Mouse (Mus musculus) MEL (cell line): ENCODE data around the gene Gm17655. TPM values are rescaled to one million over a fixed set of nuclear protein-coding genes. Genes with fewer than 3 reads are reported as not detected.
"Not testable (repeated sequence)": the region's sequence is repeated elsewhere in the genome, so short reads cannot be mapped to it uniquely, and the experiment has no call there.

Source experiments
- DNase-seq: peaks from one replicate; pipeline ENCODE4 v3.0.0; 2011; ENCODE audit warnings: low read depth, low spot score
- H3K27ac ChIP-seq: 2 replicates; pipeline ENCODE4 v1.5.1; 2012; ENCODE audit warnings: low read depth, mild to moderate bottlenecking, control low read depth, low read length, moderate library complexity; ENCODE audit not compliant: control insufficient read depth
- H3K27me3 ChIP-seq, 2 experiments: fragments of 150-350 bp in 1 of 2; sonication (generic) in 1 of 2; 2 replicates each; pipeline ENCODE4 v1.6.1; 2012; ENCODE audit warnings: low read length in 2 of 2, mild to moderate bottlenecking in 2 of 2, improper control_type of control experiment in 1 of 2, moderate library complexity in 1 of 2; ENCODE audit not compliant: insufficient read depth in 2 of 2, control insufficient read depth in 1 of 2
- H3K36me3 ChIP-seq, 2 experiments: 2 replicates each; pipeline ENCODE4 v1.6.1; 2012 to 2014; ENCODE audit warnings: low read length in 2 of 2, improper control_type of control experiment in 1 of 2, inconsistent platforms in 1 of 2, mild to moderate bottlenecking in 1 of 2; ENCODE audit not compliant: insufficient read depth in 2 of 2, control insufficient read depth in 1 of 2
- H3K4me1 ChIP-seq, 2 experiments: fragments of 150-350 bp in 1 of 2; sonication (generic) in 1 of 2; 2 replicates each; pipeline ENCODE4 v1.6.1; 2012; ENCODE audit warnings: low read length in 2 of 2, improper control_type of control experiment in 1 of 2, mild to moderate bottlenecking in 1 of 2; ENCODE audit not compliant: insufficient read depth in 2 of 2, control insufficient read depth in 1 of 2
- H3K4me3 ChIP-seq, 2 experiments: fragments of 150-350 bp in 1 of 2; sonication (generic) in 1 of 2; 2 replicates each; pipeline ENCODE4 v1.5.1; 2012; ENCODE audit warnings: low read depth in 2 of 2, low read length in 2 of 2, mild to moderate bottlenecking in 2 of 2, moderate library complexity in 2 of 2, control low read depth in 1 of 2, improper control_type of control experiment in 1 of 2; ENCODE audit not compliant: control insufficient read depth in 1 of 2, insufficient read depth in 1 of 2
- H3K79me2 ChIP-seq: 2 replicates; pipeline ENCODE4 v1.6.1; 2012; ENCODE audit warnings: mild to moderate bottlenecking, low read length, moderate library complexity; ENCODE audit not compliant: control insufficient read depth, poor library complexity, insufficient read depth
- H3K9ac ChIP-seq: 2 replicates; pipeline ENCODE4 v1.6.1; 2012; ENCODE audit warnings: low read depth, mild to moderate bottlenecking, control low read depth, low read length, moderate library complexity; ENCODE audit not compliant: control insufficient read depth, poor library complexity, severe bottlenecking
- H3K9me3 ChIP-seq: fragments of 150-350 bp; sonication (generic); replicated peaks from 2 replicates; pipeline ENCODE4 v1.6.1; 2012; ENCODE audit warnings: mild to moderate bottlenecking, low read length, improper control_type of control experiment, moderate library complexity; ENCODE audit not compliant: insufficient read depth
- BHLHE40 ChIP-seq: IDR thresholded peaks from 2 replicates; pipeline ENCODE4 v1.6.1; 2012; ENCODE audit warnings: low read depth, mild to moderate bottlenecking, inconsistent platforms, low read length, improper control_type of control experiment, borderline replicate concordance
- CHD1 ChIP-seq: IDR thresholded peaks from 2 replicates; pipeline ENCODE4 v1.6.1; 2012; ENCODE audit warnings: low read depth, mild to moderate bottlenecking, inconsistent platforms, low read length, improper control_type of control experiment
- CTCF ChIP-seq, 3 experiments: IDR thresholded peaks in 2 of 3; conservative IDR thresholded peaks in 1 of 3; 2 replicates each; pipeline ENCODE4 v1.5.1; 2011 to 2012; ENCODE audit warnings: low read length in 3 of 3, low read depth in 2 of 3, mild to moderate bottlenecking in 2 of 3, improper control_type of control experiment in 1 of 3, inconsistent platforms in 1 of 3, mixed read lengths in 1 of 3, moderate library complexity in 1 of 3; ENCODE audit not compliant: control insufficient read depth in 1 of 3, insufficient read depth in 1 of 3, poor library complexity in 1 of 3, severe bottlenecking in 1 of 3
- E2F4 ChIP-seq: IDR thresholded peaks from 2 replicates; pipeline ENCODE4 v1.6.1; 2011; ENCODE audit warnings: low read depth, low read length, improper control_type of control experiment, borderline replicate concordance
- ELF1 ChIP-seq: IDR thresholded peaks from 2 replicates; pipeline ENCODE4 v1.6.1; 2014; ENCODE audit warnings: low read depth, mild to moderate bottlenecking, inconsistent platforms, low read length, improper control_type of control experiment, moderate library complexity
- EP300 ChIP-seq, 2 experiments: IDR thresholded peaks; 2 replicates each; pipeline ENCODE4 v1.6.1; 2011; ENCODE audit warnings: improper control_type of control experiment in 2 of 2, low read length in 2 of 2, low read depth in 1 of 2, mild to moderate bottlenecking in 1 of 2
- GABPA ChIP-seq: IDR thresholded peaks from 2 replicates; pipeline ENCODE4 v1.6.1; 2012; ENCODE audit warnings: low read depth, mild to moderate bottlenecking, inconsistent platforms, low read length, improper control_type of control experiment, moderate library complexity
- GATA1 ChIP-seq: IDR thresholded peaks from 2 replicates; pipeline ENCODE4 v1.6.1; 2011; ENCODE audit warnings: low read depth, low read length, improper control_type of control experiment
- HCFC1 ChIP-seq: IDR thresholded peaks from 2 replicates; pipeline ENCODE4 v1.6.1; 2012; ENCODE audit warnings: low read depth, mild to moderate bottlenecking, inconsistent platforms, low read length, improper control_type of control experiment, moderate library complexity
- JUND ChIP-seq: IDR thresholded peaks from 2 replicates; pipeline ENCODE4 v1.6.1; 2011; ENCODE audit warnings: low read depth, mild to moderate bottlenecking, improper control_type of control experiment, low read length
- MAX ChIP-seq: IDR thresholded peaks from 2 replicates; pipeline ENCODE4 v1.6.1; 2011; ENCODE audit warnings: low read length, improper control_type of control experiment
- MAZ ChIP-seq: IDR thresholded peaks from 2 replicates; pipeline ENCODE4 v1.6.1; 2012; ENCODE audit warnings: low read depth, mild to moderate bottlenecking, inconsistent platforms, low read length, improper control_type of control experiment
- MEF2A ChIP-seq: IDR thresholded peaks from 2 replicates; pipeline ENCODE4 v1.6.1; 2014; ENCODE audit warnings: low read depth, mild to moderate bottlenecking, inconsistent platforms, low read length, improper control_type of control experiment; ENCODE audit not compliant: poor library complexity, insufficient replicate concordance, severe bottlenecking; ENCODE audit errors: extremely low read depth
- MXI1 ChIP-seq: IDR thresholded peaks from 2 replicates; pipeline ENCODE4 v1.6.1; 2011; ENCODE audit warnings: mild to moderate bottlenecking, low read depth, low read length, improper control_type of control experiment
- MYC ChIP-seq: IDR thresholded peaks from 2 replicates; pipeline ENCODE4 v1.6.1; 2011; ENCODE audit warnings: low read depth, mild to moderate bottlenecking, low read length, improper control_type of control experiment, moderate library complexity
- NELFE ChIP-seq: IDR thresholded peaks from 2 replicates; pipeline ENCODE4 v1.6.1; 2011; ENCODE audit warnings: low read depth, low read length, improper control_type of control experiment
- NRF1 ChIP-seq: IDR thresholded peaks from 2 replicates; pipeline ENCODE4 v1.6.1; 2014; ENCODE audit warnings: low read depth, mild to moderate bottlenecking, inconsistent platforms, low read length, improper control_type of control experiment, moderate library complexity; ENCODE audit not compliant: poor library complexity, insufficient read depth, severe bottlenecking
- POLR2A ChIP-seq, 2 experiments: IDR thresholded peaks; 2 replicates each; pipeline ENCODE4 v1.6.1; 2011 to 2012; ENCODE audit warnings: low read length in 2 of 2, mild to moderate bottlenecking in 2 of 2, control low read depth in 1 of 2, improper control_type of control experiment in 1 of 2, low read depth in 1 of 2, moderate library complexity in 1 of 2; ENCODE audit not compliant: control insufficient read depth in 1 of 2, insufficient read depth in 1 of 2, poor library complexity in 1 of 2
- POLR2AphosphoS2 ChIP-seq: IDR thresholded peaks from 2 replicates; pipeline ENCODE4 v1.6.1; 2011; ENCODE audit warnings: low read length, improper control_type of control experiment
- POLR2AphosphoS5 ChIP-seq: IDR thresholded peaks from 2 replicates; pipeline ENCODE4 v1.6.1; 2012; ENCODE audit warnings: low read depth, borderline replicate concordance, mild to moderate bottlenecking, inconsistent platforms, low read length, moderate library complexity, mixed read lengths
- RAD21 ChIP-seq: IDR thresholded peaks from 2 replicates; pipeline ENCODE4 v1.6.1; 2011; ENCODE audit warnings: mild to moderate bottlenecking, low read depth, low read length, improper control_type of control experiment
- RCOR1 ChIP-seq: IDR thresholded peaks from 2 replicates; pipeline ENCODE4 v1.6.1; 2012; ENCODE audit warnings: low read depth, mild to moderate bottlenecking, inconsistent platforms, low read length, improper control_type of control experiment
- SIN3A ChIP-seq: IDR thresholded peaks from 2 replicates; pipeline ENCODE4 v1.6.1; 2012; ENCODE audit warnings: low read length, improper control_type of control experiment, inconsistent platforms
- TAL1 ChIP-seq: IDR thresholded peaks from 2 replicates; pipeline ENCODE4 v1.6.1; 2012; ENCODE audit warnings: mild to moderate bottlenecking, inconsistent platforms, low read length, moderate library complexity, mixed read lengths
- TBP ChIP-seq: IDR thresholded peaks from 2 replicates; pipeline ENCODE4 v1.8.0; 2011; ENCODE audit warnings: low read depth, low read length, improper control_type of control experiment
- TCF12 ChIP-seq: IDR thresholded peaks from 2 replicates; pipeline ENCODE4 v1.6.1; 2014; ENCODE audit warnings: low read depth, mild to moderate bottlenecking, inconsistent platforms, low read length, improper control_type of control experiment, moderate library complexity
- UBTF ChIP-seq: IDR thresholded peaks from 2 replicates; pipeline ENCODE4 v1.6.1; 2012; ENCODE audit warnings: low read depth, mild to moderate bottlenecking, inconsistent platforms, low read length, improper control_type of control experiment, moderate library complexity, borderline replicate concordance; ENCODE audit not compliant: insufficient read depth
- ZC3H11A ChIP-seq: IDR thresholded peaks from 2 replicates; pipeline ENCODE4 v1.6.1; 2012; ENCODE audit warnings: low read depth, mild to moderate bottlenecking, inconsistent platforms, low read length, improper control_type of control experiment
- ZKSCAN1 ChIP-seq: IDR thresholded peaks from 2 replicates; pipeline ENCODE4 v1.6.1; 2012; ENCODE audit warnings: low read depth, mild to moderate bottlenecking, inconsistent platforms, low read length, improper control_type of control experiment, moderate library complexity
- ZMIZ1 ChIP-seq: IDR thresholded peaks from 2 replicates; pipeline ENCODE4 v1.6.1; 2012; ENCODE audit warnings: low read depth, mild to moderate bottlenecking, inconsistent platforms, low read length, improper control_type of control experiment, moderate library complexity
- ZNF384 ChIP-seq: IDR thresholded peaks from 2 replicates; pipeline ENCODE4 v1.6.1; 2012; ENCODE audit warnings: low read depth, mild to moderate bottlenecking, inconsistent platforms, low read length, improper control_type of control experiment
- polyA plus RNA-seq, 2 experiments: library from polyadenylated mRNA; stranded (reverse) in 1 of 2; unstranded in 1 of 2; fragments of >175 nt in 1 of 2; fragments of >200 nt in 1 of 2; gene quantifications; 2 replicates each; pipeline versions ENCODE4 v1.2.1 to v1.2.4; 2012; ENCODE audit warnings: low replicate concordance in 2 of 2, low read depth in 1 of 2; ENCODE audit not compliant: insufficient read length in 2 of 2, insufficient read depth in 1 of 2, missing spikeins in 1 of 2
- total RNA-seq: library from RNA; depleted of rRNA; stranded (reverse); fragments of 300-350 nt; gene quantifications from 2 replicates; pipeline ENCODE4 v1.2.3, GENCODE M21; 2012; rRNA removed

Gene Gm17655
- total RNA-seq (2.9 and 3.1 TPM in 2 replicates), polyA plus RNA-seq (100 to 1,000 TPM in 1 of 2 experiments, 1 to 10 TPM in 1; 2.2 to 259 TPM)

- not testable (repeated sequence) for H3K79me2 ChIP-seq, H3K4me3 ChIP-seq, H3K9me3 ChIP-seq, H3K4me1 ChIP-seq, DNase-seq, H3K27ac ChIP-seq, H3K36me3 ChIP-seq, H3K9ac ChIP-seq, H3K27me3 ChIP-seq
Measured at GRCm38 (mm10) chr5:110072413-110072812, at the start of gene Gm17655. Gene Gm17655, minus strand, starts transcription at chr5:110072513.

DNA sequence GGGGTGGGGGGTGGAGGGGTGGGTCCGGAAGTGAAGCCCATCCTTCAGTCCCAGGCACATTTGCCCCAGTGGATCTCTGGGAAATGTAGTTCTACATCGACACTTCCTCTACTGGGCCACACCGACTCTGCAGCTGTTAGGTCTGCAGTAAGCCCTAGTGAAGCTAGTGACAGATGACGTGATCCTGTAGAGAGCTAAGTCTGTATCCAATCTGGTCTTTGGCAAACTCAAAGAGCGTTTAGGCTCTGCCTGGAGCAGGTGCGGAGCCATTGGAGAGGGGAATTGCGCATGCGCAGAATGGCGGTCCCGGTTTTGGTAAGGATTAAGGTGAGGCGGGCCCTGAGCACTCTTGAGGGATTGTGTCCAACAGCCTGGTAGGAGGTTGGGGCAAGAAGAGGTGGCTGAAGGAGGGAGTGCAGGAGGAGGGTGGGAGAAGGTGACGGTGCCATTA is 37.7 kb upstream of the Gm17655 start, which contains the start of gene Zfp605:
TSS of gene Zfp605 (plus strand) at position 102 of the 451 bp plus-strand sequence.
- Histone ChIP-seq H3K9ac (peak within 1 kb of the TSS; percentile 79), H3K27ac (peak within 1 kb of the TSS; percentile 91)
- TF ChIP-seq UBTF = no peak
- peak; percentile 87 for TF ChIP-seq SIN3A
- peak; percentile 95 for TF ChIP-seq HCFC1
- TF ChIP-seq MXI1 = no peak; the same call in 1 of the 2 replicates
- TF ChIP-seq GABPA = no peak
- peak; percentile 79 for TF ChIP-seq TBP
- no peak for TF ChIP-seq MAX
- TF ChIP-seq RAD21 = no peak
- no peak for TF ChIP-seq POLR2AphosphoS5
- no peak for TF ChIP-seq E2F4
- no peak for TF ChIP-seq RCOR1
- peak; percentile 77 for TF ChIP-seq NRF1
- TF ChIP-seq JUND = no peak
- TF ChIP-seq BHLHE40 = no peak
- no peak for TF ChIP-seq MEF2A
- no peak for TF ChIP-seq ZNF384
- no peak for TF ChIP-seq ZC3H11A
- no peak for TF ChIP-seq ZKSCAN1
- TF ChIP-seq MYC = peak; percentile 74
- no peak for TF ChIP-seq CTCF (IDR thresholded peaks at IDR 0.05 in 2 of 3, conservative IDR thresholded peaks at IDR 0.05 in 1 of 3; ENCODE audit: control insufficient read depth in 1 of 3, insufficient read depth in 1 of 3, low read depth in 2 of 3, low read length in 3 of 3, poor library complexity in 1 of 3, severe bottlenecking in 1 of 3)
- no peak; the same call in 1 of the 2 replicates for TF ChIP-seq NELFE
- TF ChIP-seq MAZ = 0 out of 2 replicates have a peak, but pooled peaks have one; percentile 17
- no peak for TF ChIP-seq ZMIZ1
- no peak; the same call in 1 of the 2 replicates for TF ChIP-seq TCF12
- TF ChIP-seq TAL1 = no peak
- no peak for TF ChIP-seq GATA1
- TF ChIP-seq POLR2AphosphoS2 = no peak
- peak; percentile 89 for TF ChIP-seq ELF1
- no peak for TF ChIP-seq CHD1
- TF ChIP-seq EP300 (IDR thresholded peaks at IDR 0.05; ENCODE audit: low read depth in 1 of 2, low read length in 2 of 2) = no peak; a peak in 1 of 4 replicates
- peak in 1 of 2 experiments; percentile 71; a peak in 2 of 4 replicates for TF ChIP-seq POLR2A (IDR thresholded peaks at IDR 0.05; ENCODE audit: control insufficient read depth in 1 of 2, insufficient read depth in 1 of 2, low read depth in 1 of 2, low read length in 2 of 2, poor library complexity in 1 of 2)

More for the DNA sequence above, 37.7 kb upstream of the Gm17655 start, which contains the start of gene Zfp605:
- peak; percentile 94 for DNase-seq
- peak within 1 kb of the TSS; percentile 67 to 96 for H3K4me3 ChIP-seq
- H3K9me3 ChIP-seq = no peaks in the 10 kb centered on the region
- H3K27me3 ChIP-seq = no peaks in the 10 kb centered on the region
- H3K36me3 ChIP-seq = peaks cover 2 to 8% of the 10 kb centered on the region in 2 experiments; a peak in 2 of 4 replicates
- H3K79me2 ChIP-seq = peaks cover 19% of the 10 kb centered on the region
- peaks cover 6 to 7% of the 10 kb centered on the region in 2 experiments for H3K4me1 ChIP-seq
